Mouse (Mus musculus): ENCODE results near the gene Sebox.

DNA sequence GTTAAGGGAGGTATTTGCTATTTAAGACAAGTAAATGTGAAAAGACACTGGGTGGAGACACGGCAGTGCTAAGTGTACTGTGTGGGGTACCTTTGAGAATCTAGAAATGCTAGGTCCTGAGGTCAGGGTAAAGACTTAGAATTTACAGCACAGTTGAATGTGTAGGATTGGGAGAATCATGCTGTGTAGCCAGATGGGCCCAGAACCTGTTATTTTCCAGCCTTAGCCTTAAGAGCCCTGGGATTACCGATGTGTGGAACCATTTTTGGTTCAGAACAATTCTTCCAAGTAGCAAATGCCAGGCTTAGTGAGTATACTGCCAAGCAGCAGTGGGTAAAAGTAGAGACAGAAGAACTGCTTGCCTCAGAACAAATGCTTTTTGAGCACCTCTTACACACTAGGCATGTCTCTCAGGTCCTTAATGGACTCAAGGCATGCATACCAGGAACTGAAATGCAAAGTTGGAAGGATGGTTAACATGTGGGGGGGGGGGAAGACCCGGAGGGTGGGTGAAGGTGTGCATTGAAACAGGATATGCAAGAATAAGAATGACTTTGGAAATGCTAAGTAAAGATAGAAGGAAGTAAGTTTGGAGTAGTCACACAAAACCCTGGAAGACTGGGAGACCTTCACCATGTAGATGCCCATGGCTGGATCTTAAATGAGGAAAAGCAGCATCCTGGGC is 10.0 kb downstream of the Sebox start:
- TF ChIP-seq EP300 (IDR thresholded peaks at IDR 0.05; ENCODE audit: insufficient read depth, low read depth, low read length) = no peak
- no peak for TF ChIP-seq CTCF (IDR thresholded peaks at IDR 0.05; ENCODE audit: low read depth, low read length)
